Mouse (Mus musculus) thymus, postnatal 10 days (tissue): ENCODE data around the gene Hmg20a.

Experiments
- DNase-seq, 2 experiments: peaks; one replicate each; pipeline ENCODE4 v3.0.0; 2021; ENCODE audit warnings: low spot score in 2 of 2

Gene Hmg20a

DNA sequence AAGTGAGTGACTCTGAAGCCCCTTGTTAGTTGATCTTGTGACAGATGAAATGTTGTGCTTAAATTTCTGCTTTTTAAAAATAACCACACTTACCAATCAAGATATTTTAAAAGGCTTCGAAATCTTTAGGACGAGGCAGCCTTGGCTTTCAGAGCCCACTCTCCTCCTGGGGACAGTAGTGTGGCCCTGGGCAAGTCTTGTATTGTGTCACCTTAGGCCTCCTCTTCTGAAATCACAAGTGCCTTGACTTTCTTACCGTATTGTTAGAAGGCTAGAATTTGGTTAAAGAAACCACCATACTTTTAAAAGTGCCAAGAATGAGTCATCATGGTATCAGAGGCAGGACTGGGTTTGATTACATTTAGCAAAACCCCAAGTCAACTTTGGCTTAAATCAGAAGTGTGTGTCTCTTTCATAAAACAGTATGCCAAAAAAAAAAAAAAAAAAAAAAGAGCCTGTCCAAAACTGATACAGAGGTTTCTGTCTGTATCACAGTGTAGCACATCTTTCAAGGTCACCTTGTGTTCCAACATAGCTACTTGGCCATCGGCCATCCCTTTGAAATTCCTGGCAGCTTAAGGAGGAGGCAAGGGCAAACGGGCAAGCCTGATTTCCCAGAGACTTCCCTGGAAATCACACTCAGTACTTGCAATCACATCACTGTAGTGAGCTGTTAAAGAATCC lies 78.9 kb downstream of the Hmg20a start:
- DNase-seq = no peak

DNA sequence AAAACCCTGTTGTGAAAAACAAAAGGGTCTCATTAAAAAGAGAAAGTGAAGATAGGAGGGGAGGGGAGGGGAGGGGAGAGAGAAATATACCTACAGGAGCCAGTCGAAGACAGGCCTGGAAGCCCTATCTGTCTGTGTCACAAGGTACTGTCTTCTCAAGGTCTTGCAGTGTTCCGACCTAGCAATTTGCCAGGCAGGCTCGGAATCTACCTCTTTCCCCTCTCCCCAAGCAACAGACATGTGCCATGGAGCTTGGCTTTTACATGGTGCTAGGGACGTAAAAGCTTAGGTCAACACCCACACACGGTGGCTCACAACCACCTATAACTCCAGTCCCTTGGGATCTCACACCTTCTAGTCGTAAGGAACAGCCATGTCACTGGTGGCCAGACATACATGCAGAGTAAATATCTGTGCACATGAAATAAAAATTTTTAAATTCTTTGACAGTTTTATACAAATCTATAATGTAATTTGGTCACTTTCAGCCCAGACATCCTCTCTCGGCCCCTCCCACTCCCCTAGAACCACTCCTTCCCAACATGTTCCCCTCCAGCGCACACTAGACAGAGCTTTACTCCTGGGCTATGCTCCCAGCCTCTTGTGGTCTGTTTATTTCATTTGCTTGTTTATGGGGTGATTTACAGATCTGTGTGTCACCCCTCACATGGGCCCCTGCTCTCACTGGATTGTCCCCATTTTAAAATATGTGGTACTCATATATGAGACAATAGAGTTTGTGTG lies 81.1 kb downstream of the Hmg20a start:
- no peak for DNase-seq

- no peak for DNase-seq
Observed at GRCm38 (mm10) chr9:56500893-56501590, 82.6 kb downstream of the Hmg20a start.

DNA sequence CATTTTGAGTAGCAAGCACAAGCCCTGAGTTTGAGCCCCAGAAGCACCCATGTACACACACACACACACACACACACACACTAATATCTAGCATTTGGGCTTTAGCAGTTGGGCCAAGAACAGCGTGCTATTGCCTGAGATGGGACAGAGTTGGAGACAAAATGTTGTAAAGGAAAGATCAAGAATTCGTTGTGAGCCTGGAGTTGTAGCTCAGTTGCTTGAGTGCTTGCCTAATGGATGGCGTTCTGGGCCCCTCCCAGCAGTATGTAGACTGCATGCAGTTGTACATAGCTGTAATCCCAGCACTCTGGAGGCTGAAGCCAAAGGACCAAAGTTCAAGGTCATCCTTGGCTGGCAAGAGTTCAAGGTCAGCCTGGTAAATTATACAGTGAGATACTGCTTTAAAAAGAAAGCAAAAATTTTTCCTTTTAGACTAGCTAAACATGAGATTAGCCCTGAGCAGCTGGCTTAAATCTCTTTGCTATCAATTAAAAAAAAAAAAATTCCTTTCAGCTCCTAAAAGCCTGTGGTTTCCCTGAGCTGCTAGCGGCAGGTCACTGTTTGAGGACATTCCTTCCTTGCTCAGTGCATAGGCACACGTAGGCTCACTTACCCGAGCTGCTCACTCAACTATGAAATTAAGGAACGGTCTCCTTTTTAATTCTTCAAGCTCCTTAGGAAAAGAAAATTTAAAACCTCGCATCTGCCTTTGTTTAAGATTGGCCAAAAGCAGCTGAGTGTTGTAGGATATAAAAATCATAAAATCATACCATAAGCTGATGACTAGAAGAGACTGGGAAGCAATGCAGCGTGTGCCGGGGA lies 83.5 kb downstream of the Hmg20a start:
- DNase-seq = no peak

DNA sequence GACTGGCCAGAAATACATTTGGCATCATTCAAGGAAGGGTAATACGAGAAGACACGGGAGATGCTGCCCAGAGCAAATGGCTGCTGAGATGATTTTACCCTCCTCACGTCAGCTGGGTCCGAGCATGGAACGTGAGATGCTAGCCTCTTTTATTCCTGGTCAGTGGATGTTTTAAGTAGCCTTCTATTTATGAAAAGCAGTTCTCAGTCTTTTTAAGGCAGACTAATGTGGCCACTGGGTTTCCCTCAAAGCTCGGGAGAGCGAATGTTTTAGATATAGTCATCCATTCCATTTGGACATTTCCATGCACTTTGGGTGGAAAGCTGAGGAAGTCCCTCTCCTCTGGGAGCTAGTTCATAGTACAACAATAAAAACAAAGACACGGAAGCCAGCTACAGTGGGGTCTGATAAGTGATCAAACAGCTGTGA lies 84.1 kb downstream of the Hmg20a start:
- DNase-seq = no peak

DNA sequence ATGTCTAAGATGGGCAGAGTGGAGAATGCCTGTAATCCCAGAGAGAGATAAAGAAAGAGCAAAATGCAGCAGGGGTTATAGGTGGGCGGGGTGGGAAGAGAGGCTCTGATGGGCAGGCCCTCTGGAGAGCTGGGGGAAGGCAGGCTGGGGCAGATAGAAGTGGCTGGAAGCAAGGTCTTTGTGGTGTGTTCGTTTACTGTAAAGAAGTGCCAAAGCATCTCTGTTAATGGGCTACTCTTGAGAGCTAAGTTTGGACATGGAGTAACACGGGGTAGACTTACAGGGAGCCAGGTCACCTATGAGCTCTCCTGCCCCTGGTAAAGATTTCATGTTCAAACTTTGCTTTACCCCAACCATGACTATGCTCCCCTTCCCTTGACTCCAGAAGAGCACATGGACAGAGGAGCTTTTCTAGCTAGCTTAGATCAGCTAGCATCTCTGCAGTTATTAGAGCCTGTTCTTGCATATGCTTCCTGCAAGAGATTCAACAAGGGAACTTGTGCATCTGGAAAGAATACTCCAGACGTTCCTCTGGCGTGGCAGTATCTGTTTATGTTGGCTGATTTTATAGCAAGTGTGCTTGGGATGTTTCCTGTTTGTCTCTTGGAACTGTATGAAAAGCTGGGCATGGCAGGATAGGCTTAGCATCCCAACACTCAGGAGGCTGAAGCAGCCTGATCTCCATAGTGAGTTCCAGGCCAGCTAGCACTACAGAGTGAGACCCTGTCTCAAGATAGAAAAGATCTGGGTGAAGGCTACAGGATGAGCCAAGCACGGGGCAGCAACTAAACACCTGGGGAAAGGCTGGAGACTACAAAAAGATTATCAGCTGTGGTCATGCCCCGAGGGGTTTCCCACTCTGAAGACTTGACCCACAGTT lies 85.5 kb downstream of the Hmg20a start:
- no peak for DNase-seq

DNA sequence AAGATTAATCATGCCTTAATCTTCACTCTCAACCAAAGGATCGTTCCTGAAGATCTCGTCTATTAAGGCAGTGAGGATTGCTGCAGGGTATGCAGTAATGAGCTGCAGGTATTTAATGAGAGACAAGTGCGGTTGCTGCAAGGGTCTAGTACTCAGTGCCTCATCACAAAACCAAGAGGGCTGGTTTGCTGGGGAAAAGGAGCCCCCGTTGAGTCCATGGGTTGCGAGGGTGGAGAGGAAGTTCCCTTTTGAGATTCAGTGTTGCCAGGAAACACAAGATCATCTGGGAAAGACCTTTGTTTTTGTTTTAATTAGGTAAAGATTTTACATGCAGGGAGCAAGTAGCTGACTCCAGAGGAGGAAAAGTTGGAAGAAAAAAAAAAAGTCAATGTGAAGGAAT lies 86.1 kb downstream of the Hmg20a start:
- DNase-seq = no peak

DNA sequence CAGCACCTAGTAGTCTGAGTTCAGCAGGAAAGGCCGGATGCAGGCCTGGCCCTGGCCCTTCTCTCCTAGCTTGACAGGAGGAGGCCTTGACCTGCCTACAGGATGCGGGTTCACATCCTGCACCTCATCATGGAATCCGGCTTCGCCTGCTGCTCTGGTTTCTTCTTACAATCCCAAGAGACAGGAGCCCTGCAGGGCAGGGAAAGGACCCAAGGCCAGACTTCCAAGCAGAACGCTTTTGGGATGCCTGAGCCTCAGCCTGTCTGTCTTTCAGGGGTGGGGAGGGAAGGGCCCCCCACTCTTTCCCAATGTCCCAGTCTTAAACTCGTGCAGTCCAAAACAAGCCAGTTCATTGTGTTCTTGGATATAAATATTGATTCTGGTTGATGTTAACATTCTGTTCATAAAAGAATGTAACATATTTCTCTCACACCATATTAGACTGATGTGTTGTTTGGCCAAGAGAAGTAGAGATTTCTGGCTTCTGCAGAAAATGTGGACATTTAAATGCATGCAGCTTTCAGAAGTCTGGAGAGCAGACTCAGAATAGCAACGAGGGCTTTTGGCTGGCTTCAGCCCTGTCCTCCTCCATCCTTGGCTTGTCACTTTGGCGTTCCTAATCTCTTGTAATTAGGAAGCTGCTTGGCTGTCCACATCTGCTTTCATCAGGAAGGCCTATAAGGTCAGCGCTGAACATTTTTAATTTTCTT lies 86.8 kb downstream of the Hmg20a start:
- DNase-seq = no peak

- DNase-seq = peak; percentile 84 to 96
Observed at GRCm38 (mm10) chr9:56505793-56506755, 87.7 kb downstream of the Hmg20a start.

GRCm38 (mm10) chr9:56506931-56507681 lies 88.7 kb downstream of the Hmg20a start:
- no peak for DNase-seq

- DNase-seq = no peak
Observed at GRCm38 (mm10) chr9:56507682-56508061, 89.3 kb downstream of the Hmg20a start.

GRCm38 (mm10) chr9:56508835-56509451 lies 90.5 kb downstream of the Hmg20a start:
- DNase-seq = no peak

DNA sequence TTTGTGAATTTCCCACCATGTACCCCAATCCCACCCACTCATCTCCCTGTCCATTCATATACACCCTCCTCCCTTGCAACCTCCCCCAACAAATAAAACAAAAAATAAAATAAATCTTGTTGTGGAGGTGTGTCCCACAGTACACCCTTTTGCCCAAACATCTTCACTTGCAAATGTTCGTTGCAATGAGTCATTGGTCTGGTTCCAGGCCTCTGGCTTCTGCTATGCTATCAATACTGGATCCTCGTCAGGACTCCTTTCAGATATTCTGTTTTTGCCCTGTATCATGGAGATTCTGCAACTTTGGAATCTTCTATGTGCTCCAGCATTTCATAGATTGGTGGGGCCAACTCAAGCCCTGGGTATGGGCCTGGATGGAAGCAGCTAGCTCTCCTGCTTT lies 91.9 kb downstream of the Hmg20a start:
- no peak for DNase-seq

- DNase-seq = no peak
Observed at GRCm38 (mm10) chr9:56512486-56512885, 94.1 kb downstream of the Hmg20a start.

DNA sequence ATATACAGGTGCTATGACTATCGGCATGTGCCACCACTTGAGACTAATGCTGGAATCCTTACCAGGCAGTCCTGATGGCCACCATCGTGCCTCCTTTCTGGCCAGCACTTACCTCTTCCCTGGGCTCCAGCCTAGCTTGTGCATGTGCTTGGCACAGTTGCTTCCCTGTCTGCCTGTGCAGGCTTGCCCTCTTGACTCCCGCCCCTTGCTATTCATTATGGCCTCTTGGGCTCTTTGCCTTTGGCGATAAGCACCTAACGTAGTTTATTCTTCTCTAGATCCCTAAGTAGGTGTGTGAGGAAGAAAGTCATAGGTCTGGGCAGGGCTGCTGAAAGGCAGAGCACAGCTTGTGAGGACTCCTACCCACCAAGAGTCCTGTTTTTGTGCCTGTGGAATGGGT lies 96.7 kb downstream of the Hmg20a start:
- DNase-seq = no peak

- no peak for DNase-seq
Observed at GRCm38 (mm10) chr9:56516219-56516618, 97.8 kb downstream of the Hmg20a start.

GRCm38 (mm10) chr9:56516692-56517263 lies 98.4 kb downstream of the Hmg20a start:
- DNase-seq = no peak

DNA sequence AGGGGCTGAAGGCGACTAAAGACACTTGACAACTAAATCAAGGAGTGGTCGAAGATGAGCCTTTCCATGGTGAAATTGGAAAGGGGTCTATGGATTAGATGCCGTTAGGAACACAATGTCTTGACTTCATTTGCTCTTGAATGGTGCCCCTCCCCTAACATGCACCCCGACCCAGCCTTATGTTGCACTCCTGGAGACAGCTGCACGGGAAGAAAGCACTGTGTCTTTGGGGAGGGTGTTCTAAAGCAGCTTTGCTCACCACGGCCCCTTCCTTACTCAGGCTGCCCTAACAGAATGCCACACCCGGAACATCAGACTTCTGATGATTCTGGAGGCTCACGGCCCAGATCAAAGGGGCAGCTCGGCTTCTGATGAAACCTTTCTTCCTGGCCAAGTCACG lies 103.9 kb downstream of the Hmg20a start:
- no peak for DNase-seq
